Mouse (Mus musculus) hindbrain, embryonic 14.5 days (tissue): ENCODE data around the gene Cd300a. TPM values are rescaled to one million over a fixed set of nuclear protein-coding genes. Genes with fewer than 3 reads are reported as not detected.
"Not testable (repeated sequence)": the region's sequence is repeated elsewhere in the genome, so short reads cannot be mapped to it uniquely, and the experiment has no call there.

ENCODE experiments used
- ATAC-seq: fragments of 200-750 bp; cut with Nextera tagmentation; 2 replicates; pipeline ENCODE4 v1.8.0; 2017; ENCODE audit warnings: moderate number of reproducible peaks, mild to moderate bottlenecking, moderate TSS enrichment, moderate library complexity; ENCODE audit not compliant: low FRiP score
- DNase-seq: peaks from one replicate; pipeline ENCODE4 v3.0.0-alpha.2; 2015; ENCODE audit warnings: low spot score
- H3K27ac ChIP-seq: fragments of 300-500 bp; sonication (generic); 2 replicates; pipeline ENCODE4 v1.5.1; 2014; ENCODE audit warnings: mild to moderate bottlenecking, moderate library complexity
- H3K27me3 ChIP-seq: fragments of 300-500 bp; sonication (generic); 2 replicates; pipeline ENCODE4 v1.6.1; 2014; ENCODE audit warnings: mild to moderate bottlenecking, low read length, mixed read lengths; ENCODE audit not compliant: control insufficient read depth, insufficient read depth
- H3K36me3 ChIP-seq: fragments of 300-500 bp; sonication (generic); replicated peaks from 2 replicates; pipeline ENCODE4 v1.6.1; 2014; ENCODE audit not compliant: control insufficient read depth, insufficient read depth
- H3K4me1 ChIP-seq: fragments of 300-500 bp; sonication (generic); replicated peaks from 2 replicates; pipeline ENCODE4 v1.6.1; 2014; ENCODE audit warnings: antibody characterized with exemption, low read length, mixed read lengths; ENCODE audit not compliant: control insufficient read depth, insufficient read depth
- H3K4me2 ChIP-seq: fragments of 300-500 bp; sonication (generic); replicated peaks from 2 replicates; pipeline ENCODE4 v1.6.1; 2014; ENCODE audit warnings: mild to moderate bottlenecking, moderate library complexity
- H3K4me3 ChIP-seq: fragments of 300-500 bp; sonication (generic); replicated peaks from 2 replicates; pipeline ENCODE4 v1.5.1; 2014; ENCODE audit warnings: mild to moderate bottlenecking, low read length
- H3K9ac ChIP-seq: fragments of 300-500 bp; sonication (generic); 2 replicates; pipeline ENCODE4 v1.6.1; 2014
- H3K9me3 ChIP-seq: fragments of 300-500 bp; sonication (generic); 2 replicates; pipeline ENCODE4 v1.6.1; 2016; ENCODE audit warnings: low read length; ENCODE audit not compliant: control insufficient read depth
- WGBS: fragments of 180-500 bp; shearing (Covaris S2); extraction: QIAGEN DNeasy Blood & Tissue Kit; methylation state at CpG from one replicate; pipeline ENCODE4 v1.1.7; 2014; 5-methylcytosine and 5-hydroxymethylcytosine counted together
- polyA plus RNA-seq: library from polyadenylated mRNA; unstranded; fragments of >200 nt; fragmentation: Nextera tagmentation; extraction: Ambion mirVana; gene quantifications from 2 replicates; pipeline ENCODE4 v1.2.1, GENCODE M21; 2014

Gene Cd300a
- polyA plus RNA-seq, 1 experiment from 2014 or later = 1.9 TPM

- no peak for ATAC-seq
- H3K27me3 ChIP-seq = no peaks in the 10 kb centered on the region
- DNase-seq = no peak
- H3K4me3 ChIP-seq = no peak overlapping the region
- 59% methylated on average over 5 of the region's 5 CpGs for WGBS
- no peak overlapping the region for H3K9ac ChIP-seq
- H3K36me3 ChIP-seq = no peaks in the 10 kb centered on the region
- no peaks in the 10 kb centered on the region for H3K9me3 ChIP-seq
- H3K4me1 ChIP-seq = no peaks in the 10 kb centered on the region
- H3K27ac ChIP-seq = no peak overlapping the region
- no peak overlapping the region for H3K4me2 ChIP-seq
Observed at GRCm38 (mm10) chr11:114890542-114890941, 701 bp downstream of the Cd300a start.

- no peaks in the 10 kb centered on the region for H3K4me1 ChIP-seq
- DNase-seq (no peak), ATAC-seq (no peak)
- H3K36me3 ChIP-seq = no peaks in the 10 kb centered on the region
- no peak overlapping the region for H3K9ac ChIP-seq
- H3K27me3 ChIP-seq = no peaks in the 10 kb centered on the region
- no peak overlapping the region for H3K4me2 ChIP-seq
- H3K4me3 ChIP-seq = no peak overlapping the region
- WGBS = 92% methylated on average over 3 of the region's 3 CpGs
- H3K9me3 ChIP-seq = no peaks in the 10 kb centered on the region
- H3K27ac ChIP-seq = no peak overlapping the region
Observed at GRCm38 (mm10) chr11:114896085-114896484, 6.2 kb downstream of the Cd300a start.

- Histone ChIP-seq H3K9ac (no peak overlapping the region), H3K4me1 (no peaks in the 10 kb centered on the region), H3K4me2 (no peak overlapping the region), H3K9me3 (no peaks in the 10 kb centered on the region), H3K36me3 (no peaks in the 10 kb centered on the region), H3K27ac (no peak overlapping the region), H3K4me3 (no peak overlapping the region), H3K27me3 (no peaks in the 10 kb centered on the region)
- DNase-seq = no peak
- WGBS = 50% methylated on average over 1 of the region's 1 CpGs
- no peak for ATAC-seq
Observed at GRCm38 (mm10) chr11:114898026-114898425, 8.2 kb downstream of the Cd300a start.

- Histone ChIP-seq H3K9ac (no peak overlapping the region), H3K4me3 (no peak overlapping the region), H3K9me3 (no peaks in the 10 kb centered on the region), H3K36me3 (no peaks in the 10 kb centered on the region), H3K4me1 (no peaks in the 10 kb centered on the region), H3K27me3 (no peaks in the 10 kb centered on the region), H3K27ac (no peak overlapping the region), H3K4me2 (no peak overlapping the region)
- 92% methylated on average over 4 of the region's 4 CpGs for WGBS
- DNase-seq = no peak
- no peak for ATAC-seq
Observed at GRCm38 (mm10) chr11:114903224-114903623, 13.4 kb downstream of the Cd300a start.

- Histone ChIP-seq H3K4me3 (no peak overlapping the region), H3K9ac (no peak overlapping the region), H3K9me3 (no peaks in the 10 kb centered on the region), H3K27ac (no peak overlapping the region), H3K4me2 (no peak overlapping the region), H3K36me3 (no peaks in the 10 kb centered on the region), H3K27me3 (no peaks in the 10 kb centered on the region), H3K4me1 (no peaks in the 10 kb centered on the region)
- WGBS = 87% methylated on average over 4 of the region's 4 CpGs
- DNase-seq (no peak), ATAC-seq (no peak)
Observed at GRCm38 (mm10) chr11:114907567-114907966, 17.7 kb downstream of the Cd300a start.

- H3K36me3 ChIP-seq = no peaks in the 10 kb centered on the region
- 66% methylated on average over 4 of the region's 4 CpGs for WGBS
- H3K4me2 ChIP-seq = no peak overlapping the region
- no peaks in the 10 kb centered on the region for H3K27me3 ChIP-seq
- ATAC-seq (no peak), DNase-seq (no peak)
- no peaks in the 10 kb centered on the region for H3K9me3 ChIP-seq
- no peak overlapping the region for H3K27ac ChIP-seq
- no peak overlapping the region for H3K4me3 ChIP-seq
- no peak overlapping the region for H3K9ac ChIP-seq
- no peaks in the 10 kb centered on the region for H3K4me1 ChIP-seq
Observed at GRCm38 (mm10) chr11:114908086-114908485, 18.2 kb downstream of the Cd300a start.

- ATAC-seq, H3K9me3 ChIP-seq, H3K4me2 ChIP-seq, DNase-seq, H3K4me3 ChIP-seq, H3K9ac ChIP-seq, H3K27me3 ChIP-seq, H3K36me3 ChIP-seq, H3K27ac ChIP-seq, H3K4me1 ChIP-seq: not testable (repeated sequence)
- WGBS = 46% methylated on average over 3 of the region's 3 CpGs
Observed at GRCm38 (mm10) chr11:114909538-114909937, 19.7 kb downstream of the Cd300a start.

- DNase-seq = peak; percentile 90
- 18% methylated on average over 9 of the region's 9 CpGs for WGBS
- no peak overlapping the region for H3K27ac ChIP-seq
- H3K36me3 ChIP-seq = no peaks in the 10 kb centered on the region
- H3K9me3 ChIP-seq = no peaks in the 10 kb centered on the region
- peak; percentile 40; the same call in 1 of the 2 replicates for ATAC-seq
- no peaks in the 10 kb centered on the region for H3K4me1 ChIP-seq
- no peak overlapping the region for H3K9ac ChIP-seq
- H3K27me3 ChIP-seq = no peaks in the 10 kb centered on the region
- no peak overlapping the region for H3K4me3 ChIP-seq
- no peak overlapping the region for H3K4me2 ChIP-seq
Observed at GRCm38 (mm10) chr11:114912847-114913246, 23.0 kb downstream of the Cd300a start.

- Histone ChIP-seq H3K4me1 (no peaks in the 10 kb centered on the region), H3K4me3 (no peak overlapping the region), H3K27ac (no peak overlapping the region), H3K4me2 (no peak overlapping the region), H3K9me3 (no peaks in the 10 kb centered on the region), H3K27me3 (no peaks in the 10 kb centered on the region), H3K36me3 (no peaks in the 10 kb centered on the region), H3K9ac (no peak overlapping the region)
- DNase-seq (no peak), ATAC-seq (no peak)
- WGBS = 61% methylated on average over 7 of the region's 7 CpGs
Observed at GRCm38 (mm10) chr11:114914978-114915377, 25.1 kb downstream of the Cd300a start.

- ATAC-seq (no peak), DNase-seq (no peak)
- no peak overlapping the region for H3K9ac ChIP-seq
- no peak overlapping the region for H3K4me2 ChIP-seq
- H3K36me3 ChIP-seq = no peaks in the 10 kb centered on the region
- no peaks in the 10 kb centered on the region for H3K9me3 ChIP-seq
- no peaks in the 10 kb centered on the region for H3K4me1 ChIP-seq
- H3K27me3 ChIP-seq = no peaks in the 10 kb centered on the region
- H3K27ac ChIP-seq = no peak overlapping the region
- H3K4me3 ChIP-seq = no peak overlapping the region
- WGBS = 87% methylated on average over 6 of the region's 6 CpGs
Observed at GRCm38 (mm10) chr11:114917120-114917519, 27.3 kb downstream of the Cd300a start.
